Mouse (Mus musculus): ENCODE measurements around the gene Satb2. TPM values are rescaled to one million over a fixed set of nuclear protein-coding genes. Genes with fewer than 3 reads are reported as not detected.
"Not testable (repeated sequence)": the region's sequence is repeated elsewhere in the genome, so short reads cannot be mapped to it uniquely, and the experiment has no call there.

Gene Satb2
- polyA plus RNA-seq, 1 experiment from 2014 or later: 1.1 TPM

- H3K9ac ChIP-seq (ENCODE audit: low read depth, low read length): no peak overlapping the region
- peak; percentile 42; the same call in 1 of the 2 replicates for ATAC-seq
- no peak overlapping the region for H3K4me3 ChIP-seq (ENCODE audit: low read length)
- no peaks in the 10 kb centered on the region for H3K27me3 ChIP-seq (replicated peaks; ENCODE audit: control insufficient read depth, insufficient read depth, low read length)
- H3K27ac ChIP-seq (ENCODE audit: low read depth, low read length): no peak overlapping the region
- no peaks in the 10 kb centered on the region for H3K36me3 ChIP-seq (ENCODE audit: control insufficient read depth, insufficient read depth, low read length)
- no peaks in the 10 kb centered on the region for H3K9me3 ChIP-seq (ENCODE audit: control insufficient read depth, low read length)
- H3K4me2 ChIP-seq (ENCODE audit: low read length): no peak overlapping the region
- 64% methylated on average over 7 of the region's 7 CpGs for WGBS
- H3K4me1 ChIP-seq (ENCODE audit: control insufficient read depth, insufficient read depth, low read depth, low read length): no peaks in the 10 kb centered on the region
Observed at GRCm38 (mm10) chr1:56800611-56801010, 177.8 kb downstream of the Satb2 start.

- Histone ChIP-seq H3K4me2 (ENCODE audit: low read length) (no peak overlapping the region), H3K4me3 (ENCODE audit: low read length) (no peak overlapping the region), H3K9ac (ENCODE audit: low read depth, low read length) (no peak overlapping the region), H3K27ac (ENCODE audit: low read depth, low read length) (no peak overlapping the region), H3K27me3 (replicated peaks; ENCODE audit: control insufficient read depth, insufficient read depth, low read length) (no peaks in the 10 kb centered on the region), H3K9me3 (ENCODE audit: control insufficient read depth, low read length) (no peaks in the 10 kb centered on the region), H3K36me3 (ENCODE audit: control insufficient read depth, insufficient read depth, low read length) (no peaks in the 10 kb centered on the region), H3K4me1 (ENCODE audit: control insufficient read depth, insufficient read depth, low read depth, low read length) (no peaks in the 10 kb centered on the region)
- no peak for ATAC-seq
- WGBS: 86% methylated on average over 19 of the region's 19 CpGs
Observed at GRCm38 (mm10) chr1:56795016-56795608, 183.3 kb downstream of the Satb2 start.

DNA sequence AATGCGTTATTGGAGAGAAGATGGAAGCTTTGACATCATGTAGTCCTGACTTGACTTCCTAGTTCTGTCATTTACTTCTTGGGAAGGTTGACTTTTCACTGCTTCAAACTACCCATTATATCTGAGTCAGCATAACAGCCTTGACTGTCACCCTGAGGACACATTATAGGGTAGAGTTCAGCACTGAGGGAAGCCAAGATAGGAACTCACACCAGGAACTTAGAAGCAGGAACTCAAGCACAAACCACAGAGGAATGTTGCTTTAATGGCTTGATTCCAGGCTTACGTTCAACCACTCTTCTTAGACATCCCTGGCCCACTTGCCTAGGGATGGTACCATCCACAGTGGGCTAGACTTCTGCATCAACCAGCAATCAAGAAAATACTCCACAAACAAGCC is 188.8 kb downstream of the Satb2 start:
- Histone ChIP-seq H3K27ac (ENCODE audit: low read depth, low read length) (no peak overlapping the region), H3K4me3 (ENCODE audit: low read length) (no peak overlapping the region), H3K9me3 (ENCODE audit: control insufficient read depth, low read length) (no peaks in the 10 kb centered on the region), H3K4me1 (ENCODE audit: control insufficient read depth, insufficient read depth, low read depth, low read length) (no peaks in the 10 kb centered on the region), H3K27me3 (replicated peaks; ENCODE audit: control insufficient read depth, insufficient read depth, low read length) (no peaks in the 10 kb centered on the region), H3K9ac (ENCODE audit: low read depth, low read length) (no peak overlapping the region), H3K4me2 (ENCODE audit: low read length) (no peak overlapping the region), H3K36me3 (ENCODE audit: control insufficient read depth, insufficient read depth, low read length) (no peaks in the 10 kb centered on the region)
- no peak for ATAC-seq
- 82% methylated on average over 2 of the region's 2 CpGs for WGBS

DNA sequence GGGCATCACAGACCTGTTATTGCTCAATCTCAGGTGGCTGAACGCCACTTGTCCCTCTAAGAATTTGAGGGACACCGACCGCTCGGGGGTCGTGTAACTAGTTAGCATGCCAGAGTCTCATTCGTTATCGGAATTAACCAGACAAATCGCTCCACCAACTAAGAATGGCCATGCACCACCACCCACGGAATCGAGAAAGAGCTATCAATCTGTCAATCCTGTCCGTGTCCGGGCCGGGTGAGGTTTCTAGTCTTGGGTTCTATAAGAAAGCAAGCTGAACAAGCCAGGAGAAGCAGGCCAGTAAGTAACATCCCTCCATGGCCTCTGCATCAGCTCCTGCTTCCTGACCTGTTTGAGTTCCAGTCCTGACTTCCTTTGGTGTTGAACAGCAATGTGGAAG is 196.3 kb downstream of the Satb2 start:
- not testable (repeated sequence) for ATAC-seq; H3K9me3 ChIP-seq (ENCODE audit: control insufficient read depth, low read length); H3K4me3 ChIP-seq (ENCODE audit: low read length); H3K4me1 ChIP-seq (ENCODE audit: control insufficient read depth, insufficient read depth, low read depth, low read length); H3K27ac ChIP-seq (ENCODE audit: low read depth, low read length); H3K9ac ChIP-seq (ENCODE audit: low read depth, low read length); H3K27me3 ChIP-seq (replicated peaks; ENCODE audit: control insufficient read depth, insufficient read depth, low read length); H3K4me2 ChIP-seq (ENCODE audit: low read length); H3K36me3 ChIP-seq (ENCODE audit: control insufficient read depth, insufficient read depth, low read length)
- 96% methylated on average over 13 of the region's 13 CpGs for whole genome bisulfite sequencing

GRCm38 (mm10) chr1:56764205-56764604 is 214.2 kb downstream of the Satb2 start:
- ATAC-seq: no peak
- H3K4me2 ChIP-seq (ENCODE audit: low read length): no peak overlapping the region
- 87% methylated on average over 1 of the region's 1 CpGs for WGBS
- no peak overlapping the region for H3K27ac ChIP-seq (ENCODE audit: low read depth, low read length)
- no peaks in the 10 kb centered on the region for H3K4me1 ChIP-seq (ENCODE audit: control insufficient read depth, insufficient read depth, low read depth, low read length)
- H3K9ac ChIP-seq (ENCODE audit: low read depth, low read length): no peak overlapping the region
- H3K9me3 ChIP-seq (ENCODE audit: control insufficient read depth, low read length): no peaks in the 10 kb centered on the region
- no peak overlapping the region for H3K4me3 ChIP-seq (ENCODE audit: low read length)
- no peaks in the 10 kb centered on the region for H3K27me3 ChIP-seq (replicated peaks; ENCODE audit: control insufficient read depth, insufficient read depth, low read length)
- H3K36me3 ChIP-seq (ENCODE audit: control insufficient read depth, insufficient read depth, low read length): no peaks in the 10 kb centered on the region

DNA sequence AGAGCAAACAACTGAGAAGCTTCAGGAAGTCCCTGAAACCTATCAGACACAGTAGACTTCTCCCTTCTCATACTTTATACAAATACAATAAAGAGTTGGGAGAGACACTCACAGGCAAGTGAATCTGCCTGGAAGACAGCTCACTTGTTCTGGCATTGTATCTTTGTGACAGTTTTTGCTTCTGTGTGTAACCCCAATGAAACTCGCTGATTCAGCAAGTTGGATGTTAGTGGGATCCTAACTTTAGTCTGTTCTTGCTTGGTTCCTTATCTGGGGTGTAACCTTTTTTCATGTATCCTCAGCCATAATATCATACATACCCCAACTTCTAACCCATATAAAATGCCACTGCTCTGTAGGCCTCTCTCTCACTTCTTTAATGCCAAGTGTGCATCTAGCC is 216.9 kb downstream of the Satb2 start:
- no peaks in the 10 kb centered on the region for H3K9me3 ChIP-seq (ENCODE audit: control insufficient read depth, low read length)
- H3K27ac ChIP-seq (ENCODE audit: low read depth, low read length): no peak overlapping the region
- no peak for ATAC-seq
- H3K9ac ChIP-seq (ENCODE audit: low read depth, low read length): no peak overlapping the region
- no peaks in the 10 kb centered on the region for H3K36me3 ChIP-seq (ENCODE audit: control insufficient read depth, insufficient read depth, low read length)
- H3K4me2 ChIP-seq (ENCODE audit: low read length): no peak overlapping the region
- 93% methylated on average over 1 of the region's 1 CpGs for WGBS
- no peak overlapping the region for H3K4me3 ChIP-seq (ENCODE audit: low read length)
- H3K4me1 ChIP-seq (ENCODE audit: control insufficient read depth, insufficient read depth, low read depth, low read length): no peaks in the 10 kb centered on the region
- no peaks in the 10 kb centered on the region for H3K27me3 ChIP-seq (replicated peaks; ENCODE audit: control insufficient read depth, insufficient read depth, low read length)

DNA sequence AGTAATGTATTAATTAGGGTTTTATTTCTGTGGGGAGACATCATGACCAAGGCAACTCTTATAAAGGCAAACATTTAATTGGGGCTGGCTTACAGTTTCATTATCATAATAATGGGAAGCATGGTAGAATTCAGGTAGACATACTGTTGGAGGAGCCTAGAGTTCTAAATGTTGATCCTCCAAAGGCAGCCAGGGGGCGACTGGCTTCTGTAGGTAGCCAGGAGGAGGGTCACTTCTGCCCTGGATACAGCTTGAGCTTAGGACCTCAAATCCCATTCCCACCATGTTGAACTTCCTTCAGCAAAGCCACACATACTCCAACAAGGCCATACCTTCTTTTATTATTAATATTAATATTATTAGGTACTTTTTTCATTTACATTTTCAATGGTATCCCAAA is 225.2 kb downstream of the Satb2 start:
- WGBS: 35% methylated on average over 1 of the region's 1 CpGs
- H3K4me1 ChIP-seq (ENCODE audit: control insufficient read depth, insufficient read depth, low read depth, low read length): no peaks in the 10 kb centered on the region
- H3K9me3 ChIP-seq (ENCODE audit: control insufficient read depth, low read length): no peaks in the 10 kb centered on the region
- H3K27ac ChIP-seq (ENCODE audit: low read depth, low read length): no peak overlapping the region
- H3K27me3 ChIP-seq (replicated peaks; ENCODE audit: control insufficient read depth, insufficient read depth, low read length): no peaks in the 10 kb centered on the region
- no peaks in the 10 kb centered on the region for H3K36me3 ChIP-seq (ENCODE audit: control insufficient read depth, insufficient read depth, low read length)
- H3K4me3 ChIP-seq (ENCODE audit: low read length): no peak overlapping the region
- no peak overlapping the region for H3K9ac ChIP-seq (ENCODE audit: low read depth, low read length)
- no peak overlapping the region for H3K4me2 ChIP-seq (ENCODE audit: low read length)
- no peak for ATAC-seq

DNA sequence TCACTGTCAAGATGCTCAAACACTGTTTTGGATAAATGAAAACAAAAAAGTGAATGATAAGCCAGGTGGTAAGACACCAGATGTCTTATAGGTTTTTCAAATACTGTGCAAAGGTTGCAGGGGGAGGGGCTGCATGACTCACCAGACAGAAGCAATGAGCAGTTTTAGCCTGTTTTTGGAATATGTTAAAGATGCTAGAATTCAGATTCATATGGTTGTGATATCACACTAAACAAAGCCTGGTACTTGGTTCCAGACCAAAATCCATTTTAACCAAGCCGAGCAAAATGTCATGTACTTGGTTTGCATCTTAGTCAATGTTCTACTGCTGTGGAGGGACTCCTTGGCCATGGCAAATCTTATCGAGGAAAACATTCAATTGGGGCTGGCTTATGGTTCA is 227.8 kb downstream of the Satb2 start:
- ATAC-seq: no peak
- Histone ChIP-seq H3K36me3 (ENCODE audit: control insufficient read depth, insufficient read depth, low read length) (no peaks in the 10 kb centered on the region), H3K9me3 (ENCODE audit: control insufficient read depth, low read length) (no peaks in the 10 kb centered on the region), H3K27me3 (replicated peaks; ENCODE audit: control insufficient read depth, insufficient read depth, low read length) (no peaks in the 10 kb centered on the region), H3K4me1 (ENCODE audit: control insufficient read depth, insufficient read depth, low read depth, low read length) (no peaks in the 10 kb centered on the region), H3K9ac (ENCODE audit: low read depth, low read length) (no peak overlapping the region), H3K4me2 (ENCODE audit: low read length) (no peak overlapping the region), H3K4me3 (ENCODE audit: low read length) (no peak overlapping the region), H3K27ac (ENCODE audit: low read depth, low read length) (no peak overlapping the region)
- WGBS: 92% methylated on average over 2 of the region's 2 CpGs

GRCm38 (mm10) chr1:56749629-56750311 is 228.7 kb downstream of the Satb2 start:
- H3K4me1 ChIP-seq (ENCODE audit: control insufficient read depth, insufficient read depth, low read depth, low read length): no peaks in the 10 kb centered on the region
- H3K4me3 ChIP-seq (ENCODE audit: low read length): no peak overlapping the region
- H3K36me3 ChIP-seq (ENCODE audit: control insufficient read depth, insufficient read depth, low read length): no peaks in the 10 kb centered on the region
- H3K9ac ChIP-seq (ENCODE audit: low read depth, low read length): no peak overlapping the region
- H3K4me2 ChIP-seq (ENCODE audit: low read length): no peak overlapping the region
- WGBS: 75% methylated on average over 16 of the region's 16 CpGs
- ATAC-seq: peak; percentile 87
- H3K9me3 ChIP-seq (ENCODE audit: control insufficient read depth, low read length): no peaks in the 10 kb centered on the region
- no peak overlapping the region for H3K27ac ChIP-seq (ENCODE audit: low read depth, low read length)
- no peaks in the 10 kb centered on the region for H3K27me3 ChIP-seq (replicated peaks; ENCODE audit: control insufficient read depth, insufficient read depth, low read length)

Measured in hindbrain, embryonic 16.5 days (tissue).